Mouse (Mus musculus) midbrain, embryonic 10.5 days (tissue): Measurements from ENCODE around the gene Dnase2b. TPM values are rescaled to one million over a fixed set of nuclear protein-coding genes. Genes with fewer than 3 reads are reported as not detected.

Source experiments
- DNase-seq: peaks from one replicate; pipeline ENCODE4 v3.0.0-alpha.2; 2017; ENCODE audit warnings: low spot score
- H3K27ac ChIP-seq: fragments of 300-500 bp; sonication (generic); replicated peaks from 2 replicates; pipeline ENCODE4 v1.5.1; 2016; ENCODE audit warnings: mild to moderate bottlenecking
- H3K27me3 ChIP-seq: fragments of 300-500 bp; sonication (generic); 2 replicates; pipeline ENCODE4 v1.6.1; 2016; ENCODE audit warnings: low read depth, mild to moderate bottlenecking; ENCODE audit not compliant: poor library complexity, severe bottlenecking
- H3K36me3 ChIP-seq: fragments of 300-500 bp; sonication (generic); 2 replicates; pipeline ENCODE4 v1.6.1; 2016; ENCODE audit warnings: mild to moderate bottlenecking, moderate library complexity
- H3K4me1 ChIP-seq: fragments of 300-500 bp; sonication (generic); 2 replicates; pipeline ENCODE4 v1.6.1; 2016
- H3K4me3 ChIP-seq: fragments of 300-500 bp; sonication (generic); 2 replicates; pipeline ENCODE4 v1.5.1; 2016; ENCODE audit warnings: mild to moderate bottlenecking, moderate library complexity
- H3K9me3 ChIP-seq: fragments of 300-500 bp; sonication (generic); replicated peaks from 2 replicates; pipeline ENCODE4 v1.6.1; 2016; ENCODE audit warnings: mild to moderate bottlenecking
- WGBS: fragments of 180-500 bp; shearing (Covaris S2); methylation state at CpG from one replicate; pipeline ENCODE4 v1.1.7; 2016; 5-methylcytosine and 5-hydroxymethylcytosine counted together
- polyA plus RNA-seq: library from polyadenylated mRNA; unstranded; fragments of >200 nt; fragmentation: Nextera tagmentation; extraction: Ambion mirVana; gene quantifications from 2 replicates; pipeline ENCODE4 v1.2.1, GENCODE M21; 2016

Dnase2b gene
- polyA plus RNA-seq, 1 experiment from 2014 or later: not detected

DNA sequence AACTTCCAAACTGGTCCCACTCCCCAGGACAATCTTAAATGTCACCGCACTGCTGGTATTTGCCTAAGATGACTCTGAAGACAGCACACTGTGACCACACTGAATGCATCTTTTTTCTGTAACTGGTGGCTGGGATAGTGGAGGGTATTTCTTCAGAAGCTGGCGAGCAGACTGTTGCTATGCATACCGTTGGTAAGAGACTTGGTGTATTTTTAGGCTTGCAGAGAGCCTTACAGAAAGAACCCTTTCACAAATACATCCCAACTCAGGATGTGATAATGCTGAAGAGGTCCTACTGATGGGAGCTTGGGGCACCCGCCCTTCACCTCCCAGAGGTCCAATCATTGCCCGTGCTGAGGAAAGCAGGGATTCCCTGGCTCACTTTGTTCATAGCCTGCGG lies 57.9 kb downstream of the Dnase2b start:
- 91% methylated on average over 6 of the region's 6 CpGs for WGBS
- no peak overlapping the region for H3K27ac ChIP-seq

DNA sequence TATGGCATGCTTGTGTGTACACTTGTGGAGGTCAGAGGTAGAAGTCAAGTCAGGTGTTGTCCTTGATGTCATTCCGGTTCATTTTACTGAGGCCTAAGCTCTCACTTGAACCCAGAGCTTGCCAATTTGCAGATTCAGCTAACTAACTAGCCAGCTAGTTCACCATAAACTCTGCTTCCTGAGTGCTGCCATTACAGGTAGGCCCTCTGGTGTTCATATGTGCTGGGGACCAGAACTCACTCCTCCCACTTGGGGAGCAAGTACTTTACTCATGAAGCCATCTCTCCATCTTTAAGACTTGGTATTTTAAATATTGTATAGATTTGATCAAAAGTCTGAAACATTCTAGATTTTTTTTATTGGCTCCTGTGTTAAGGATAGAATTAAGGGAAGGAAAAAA lies 58.8 kb downstream of the Dnase2b start:
- no peaks in the 10 kb centered on the region for H3K9me3 ChIP-seq
- H3K27me3 ChIP-seq: no peaks in the 10 kb centered on the region
- 61% methylated on average over 1 of the region's 1 CpGs for WGBS
- no peak overlapping the region for H3K4me3 ChIP-seq
- no peaks in the 10 kb centered on the region for H3K4me1 ChIP-seq
- no peak for DNase-seq
- no peak overlapping the region for H3K27ac ChIP-seq
- no peaks in the 10 kb centered on the region for H3K36me3 ChIP-seq

More for the DNA sequence above, 57.9 kb downstream of the Dnase2b start:
- no peak for DNase-seq
- H3K9me3 ChIP-seq: no peaks in the 10 kb centered on the region
- no peaks in the 10 kb centered on the region for H3K27me3 ChIP-seq
- H3K4me3 ChIP-seq: no peak overlapping the region
- no peaks in the 10 kb centered on the region for H3K36me3 ChIP-seq
- H3K4me1 ChIP-seq: no peaks in the 10 kb centered on the region

DNA sequence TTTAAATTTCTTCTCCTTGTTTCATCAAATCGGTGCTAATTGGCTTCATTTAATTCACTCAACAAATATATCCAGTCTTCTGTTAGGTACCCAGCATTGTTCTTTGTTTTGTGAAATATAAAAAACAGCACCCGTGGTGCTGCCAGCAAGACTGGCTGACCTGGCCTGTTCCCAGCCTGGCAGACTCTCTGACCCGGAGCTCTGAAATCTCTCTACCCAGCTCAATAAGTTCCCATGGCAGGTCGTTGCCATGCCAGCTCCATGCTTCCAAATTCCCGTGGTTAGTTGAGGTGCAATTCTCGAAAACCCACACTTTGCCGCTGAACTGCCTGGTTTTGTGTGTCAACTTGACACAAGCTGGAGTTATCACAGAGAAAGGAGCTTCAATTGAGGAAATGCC lies 60.6 kb downstream of the Dnase2b start:
- H3K4me1 ChIP-seq: no peaks in the 10 kb centered on the region
- no peaks in the 10 kb centered on the region for H3K9me3 ChIP-seq
- H3K27ac ChIP-seq: no peak overlapping the region
- H3K27me3 ChIP-seq: no peaks in the 10 kb centered on the region
- 91% methylated on average over 7 of the region's 7 CpGs for WGBS
- no peaks in the 10 kb centered on the region for H3K36me3 ChIP-seq
- DNase-seq: no peak
- no peak overlapping the region for H3K4me3 ChIP-seq

DNA sequence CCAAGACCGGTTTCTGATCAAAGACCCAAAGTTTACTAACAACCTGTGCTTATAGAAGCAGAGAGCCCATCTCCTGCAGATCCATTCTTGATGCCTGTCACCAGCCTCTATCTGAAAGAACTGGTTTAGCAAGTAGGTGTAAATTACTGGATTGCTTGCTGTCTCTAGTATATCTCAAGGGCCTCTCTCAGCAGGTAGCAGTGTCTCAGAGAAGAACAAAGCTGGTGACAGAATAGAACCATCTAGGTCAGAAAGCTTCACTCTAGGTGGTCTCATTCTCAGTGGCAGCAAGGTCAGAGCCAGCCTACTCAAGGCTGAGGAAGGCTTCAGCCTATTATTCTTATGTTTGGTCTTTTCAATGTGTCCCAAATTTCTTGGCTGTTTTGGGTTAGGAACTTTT lies 71.8 kb downstream of the Dnase2b start:
- 43% methylated on average over 1 of the region's 1 CpGs for WGBS
- no peaks in the 10 kb centered on the region for H3K27me3 ChIP-seq

DNA sequence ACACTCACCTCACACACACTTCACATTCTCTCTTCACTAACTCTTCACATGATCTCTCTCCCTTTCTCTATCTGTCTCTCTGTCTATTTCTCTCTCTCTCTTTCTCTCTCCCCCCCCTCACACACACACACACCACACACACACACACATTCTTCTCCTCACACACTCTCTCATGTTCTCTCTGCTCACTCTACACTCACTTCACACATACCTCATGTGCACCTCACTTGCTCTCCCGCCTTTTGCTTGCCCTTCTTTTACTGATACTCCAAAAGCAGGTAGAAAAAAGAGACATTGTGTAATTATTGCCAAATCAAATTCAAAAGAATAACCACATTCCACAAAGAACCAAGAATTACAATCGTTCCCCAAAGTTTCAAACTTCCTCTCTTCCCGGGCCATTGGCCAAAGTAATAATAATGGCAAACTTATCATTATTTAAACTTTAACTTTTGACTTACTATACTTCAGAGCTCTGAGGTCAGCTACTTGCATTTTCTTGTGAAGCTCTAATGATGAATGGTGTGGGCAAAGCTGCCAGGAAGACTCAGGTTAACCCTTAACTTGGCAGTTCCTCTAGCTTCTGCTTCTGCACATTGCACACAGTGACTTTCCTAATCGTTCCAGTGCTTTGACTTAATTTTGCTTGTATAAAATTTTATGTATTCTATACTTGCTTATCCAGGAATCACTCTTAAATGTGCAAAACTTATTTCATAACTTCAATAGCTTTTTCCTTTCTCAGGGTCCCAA lies 74.7 kb downstream of the Dnase2b start:
- 90% methylated on average over 4 of the region's 4 CpGs for WGBS
- no peak overlapping the region for H3K27ac ChIP-seq
- no peak overlapping the region for H3K4me3 ChIP-seq
- H3K4me1 ChIP-seq: no peaks in the 10 kb centered on the region
- no peaks in the 10 kb centered on the region for H3K27me3 ChIP-seq
- no peaks in the 10 kb centered on the region; the same call in 1 of the 2 replicates for H3K9me3 ChIP-seq
- no peaks in the 10 kb centered on the region for H3K36me3 ChIP-seq
- no peak for DNase-seq

More for the DNA sequence above, 71.8 kb downstream of the Dnase2b start:
- H3K9me3 ChIP-seq: no peaks in the 10 kb centered on the region; the same call in 1 of the 2 replicates
- H3K27ac ChIP-seq: no peak overlapping the region
- no peak overlapping the region for H3K4me3 ChIP-seq
- no peaks in the 10 kb centered on the region for H3K4me1 ChIP-seq
- DNase-seq: no peak
- H3K36me3 ChIP-seq: no peaks in the 10 kb centered on the region

DNA sequence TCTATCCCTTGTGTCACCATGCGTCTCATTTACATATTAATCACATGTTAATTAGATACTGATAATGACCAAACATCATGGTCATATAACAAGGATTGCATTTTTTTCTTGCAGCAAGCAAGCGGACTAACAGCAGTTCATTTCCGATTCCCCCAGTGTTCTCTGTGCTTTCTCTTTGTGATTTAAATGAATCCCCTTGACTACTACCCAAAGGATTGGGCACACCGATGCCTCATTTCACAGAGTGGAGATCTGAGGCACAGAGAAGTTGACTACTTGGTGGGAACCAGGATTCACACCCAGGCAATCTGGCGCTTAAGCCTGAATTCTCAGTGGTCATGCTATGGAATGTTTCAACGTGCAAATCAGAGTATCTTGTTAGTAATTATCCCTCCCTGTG lies 80.4 kb downstream of the Dnase2b start:
- H3K9me3 ChIP-seq: no peaks in the 10 kb centered on the region
- DNase-seq: no peak
- H3K4me3 ChIP-seq: no peak overlapping the region
- H3K27me3 ChIP-seq: no peaks in the 10 kb centered on the region
- no peaks in the 10 kb centered on the region for H3K36me3 ChIP-seq
- H3K4me1 ChIP-seq: no peaks in the 10 kb centered on the region
- 62% methylated on average over 6 of the region's 6 CpGs for WGBS
- H3K27ac ChIP-seq: no peak overlapping the region

Other genes starting within 250 kb of the Dnase2b start
- gene Ssx2ip, start 211.0 kb downstream of the Dnase2b start, polyA plus RNA-seq: 28.4 and 30.3 TPM in 2 replicates
- gene Ctbs, start 165.8 kb downstream of the Dnase2b start, polyA plus RNA-seq: 5.7 and 6.6 TPM in 2 replicates
- 4.7 and 5.8 TPM in 2 replicates for gene Spata1, start 115.8 kb downstream of the Dnase2b start, polyA plus RNA-seq
- gene Gng5, start 115.8 kb downstream of the Dnase2b start, polyA plus RNA-seq: 1,116 and 1,275 TPM in 2 replicates
- gene Rpf1, start 94.2 kb downstream of the Dnase2b start, polyA plus RNA-seq: 66.4 and 72.7 TPM in 2 replicates
- not detected in 2 replicates for gene Uox, start 45.2 kb downstream of the Dnase2b start, polyA plus RNA-seq
- not detected in 2 replicates for gene 4930503B20Rik, start 35.7 kb upstream of the Dnase2b start, polyA plus RNA-seq
- gene Samd13, start 70.0 kb upstream of the Dnase2b start, polyA plus RNA-seq: 0.72 and 1.5 TPM in 2 replicates
- 56.0 and 64.4 TPM in 2 replicates for gene Prkacb, start 197.4 kb upstream of the Dnase2b start, polyA plus RNA-seq
- gene Ttll7, start 236.8 kb upstream of the Dnase2b start, polyA plus RNA-seq: 3.2 and 3.7 TPM in 2 replicates